ENCODE assay signal across 30 mouse cellular contexts in the genomic region with DNA sequence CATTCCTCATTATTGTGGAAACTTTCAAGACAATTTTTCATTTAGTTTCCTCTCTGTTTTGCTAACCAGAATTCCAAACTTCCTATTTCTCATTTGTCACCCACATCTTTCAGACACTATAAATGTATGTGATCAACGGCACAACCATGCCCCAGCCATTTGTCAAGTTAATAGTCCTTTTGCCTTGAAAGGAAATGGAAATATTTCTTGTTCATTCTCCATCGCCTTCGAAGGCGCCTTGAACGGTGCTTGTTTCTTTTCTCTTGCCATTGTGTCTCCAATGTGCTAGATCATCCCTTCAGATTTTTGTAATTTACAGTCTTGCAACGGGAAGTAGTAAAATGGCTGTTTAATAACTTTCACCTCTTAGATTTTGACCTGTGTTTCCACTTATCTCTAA. TPM values are rescaled to one million over a fixed set of nuclear protein-coding genes. Genes with fewer than 3 reads are reported as not detected.
DNase-seq lines count a peak whose midpoint lies in the region; ATAC-seq and TF ChIP-seq lines count a peak whose summit lies in the region.
"Had no signal": no experiment of that assay in that cellular context is flagged by ENCODE, and none has a peak within 500 bp of the region (broad histone marks: within the 10 kb centered on the region; RNA-seq: fewer than 3 reads in every experiment).

No protein-coding gene starts in this region.

- TF ChIP-seq CTCF in kidney, adult 2 months (conservative IDR thresholded peaks at IDR 0.05; ENCODE audit: insufficient read depth, insufficient read length, low read depth, low read length): no peak

- H3K27me3 ChIP-seq in kidney, embryonic 14.5 days (ENCODE audit: control insufficient read depth, insufficient read depth, low read length): no peaks in the 10 kb centered on the region
- H3K27me3 ChIP-seq in kidney, adult 2 months (replicated peaks; ENCODE audit: control insufficient read depth, insufficient read depth, low read length): no peaks in the 10 kb centered on the region
- no peaks in the 10 kb centered on the region for H3K27me3 ChIP-seq in kidney, embryonic 16.5 days (ENCODE audit: insufficient read depth, low read length)
- H3K27me3 ChIP-seq: CH12.LX; embryonic facial prominence, embryonic 13.5 days; embryonic facial prominence, embryonic 15.5 days; forebrain, embryonic 12.5 days; Patski had no signal

- peak; percentile 82; the same call in 1 of the 2 replicates for ATAC-seq in kidney, embryonic 14.5 days (ENCODE audit: low FRiP score, low TSS enrichment)
- peak; percentile 63; the same call in 1 of the 2 replicates for ATAC-seq in kidney, embryonic 16.5 days (ENCODE audit: low FRiP score, low TSS enrichment)
- ATAC-seq: activated CD4-positive, CD25-positive, alpha-beta regulatory T cell, adult 4 months; CD4-positive, CD25-positive, alpha-beta regulatory T cell, adult 4 months; forebrain, embryonic 14.5 days; Patski had no signal

- no peak overlapping the region for H3K4me3 ChIP-seq in kidney, embryonic 14.5 days (ENCODE audit: low read length)
- H3K4me3 ChIP-seq in kidney, adult 2 months (ENCODE audit: insufficient read depth, low read depth, low read length): no peak overlapping the region
- no peak overlapping the region for H3K4me3 ChIP-seq in kidney, embryonic 16.5 days (ENCODE audit: low read length)
- H3K4me3 ChIP-seq: embryonic facial prominence, embryonic 13.5 days; embryonic facial prominence, embryonic 15.5 days; erythroblast, embryonic 14.5 days; forebrain, embryonic 10.5 days; forebrain, embryonic 12.5 days had no signal

- no peak overlapping the region for H3K27ac ChIP-seq in kidney, embryonic 14.5 days (ENCODE audit: low read depth, low read length)
- H3K27ac ChIP-seq in kidney, adult 2 months (ENCODE audit: insufficient read depth, low read depth, low read length): no peak overlapping the region
- no peak overlapping the region for H3K27ac ChIP-seq in kidney, embryonic 16.5 days (ENCODE audit: low read length)
- H3K27ac ChIP-seq: embryonic facial prominence, embryonic 13.5 days; embryonic facial prominence, embryonic 15.5 days; forebrain, embryonic 10.5 days; forebrain, embryonic 12.5 days had no signal

- H3K4me2 ChIP-seq in kidney, embryonic 14.5 days (replicated peaks; ENCODE audit: low read depth, low read length): no peak overlapping the region
- no peak overlapping the region for H3K4me2 ChIP-seq in kidney, embryonic 16.5 days (replicated peaks; ENCODE audit: low read depth, low read length)
- H3K4me2 ChIP-seq: embryonic facial prominence, embryonic 13.5 days; embryonic facial prominence, embryonic 15.5 days; forebrain, embryonic 12.5 days had no signal

- no peak for DNase-seq in kidney, adult 2 months
- no peak for DNase-seq in kidney, adult 9 months
- peak; percentile 14 for DNase-seq in kidney, postnatal 10 days
- DNase-seq in kidney, adult 18-20 months: no peak
- peak; percentile 6 to 28 for DNase-seq in kidney, postnatal 4 days
- DNase-seq in kidney, postnatal 25 days: no peak
- DNase-seq: adrenal gland, adult 8-10 months; adrenal gland, postnatal 14 days; adrenal gland, postnatal 36 days; B cell, adult 2 months; cerebellum, adult 18-20 months; cerebellum, adult 8-10 months; cerebellum, adult 9-11 months; cerebellum, postnatal 14 days; cerebellum, postnatal 36 days; embryo, embryonic 11 days had no signal

- 32% methylated on average over 6 of the region's 6 CpGs for WGBS in kidney, embryonic 14.5 days
- 26% methylated on average over 6 of the region's 6 CpGs for WGBS in kidney, adult 2 months
- 29% methylated on average over 6 of the region's 6 CpGs for WGBS in kidney, embryonic 16.5 days

- TF ChIP-seq POLR2A in kidney, adult 2 months (IDR thresholded peaks at IDR 0.05; ENCODE audit: low read depth, low read length): no peak

- H3K9ac ChIP-seq in kidney, embryonic 14.5 days (ENCODE audit: low read depth, low read length): no peak overlapping the region
- H3K9ac ChIP-seq in kidney, embryonic 16.5 days (replicated peaks; ENCODE audit: low read length): no peak overlapping the region
- H3K9ac ChIP-seq: embryonic facial prominence, embryonic 13.5 days; embryonic facial prominence, embryonic 15.5 days; forebrain, embryonic 12.5 days had no signal

- no peaks in the 10 kb centered on the region for H3K36me3 ChIP-seq in kidney, embryonic 14.5 days (ENCODE audit: control insufficient read depth, insufficient read depth, low read length)
- H3K36me3 ChIP-seq in kidney, adult 2 months (ENCODE audit: control insufficient read depth, insufficient read depth, low read length): no peaks in the 10 kb centered on the region
- no peaks in the 10 kb centered on the region for H3K36me3 ChIP-seq in kidney, embryonic 16.5 days (ENCODE audit: insufficient read depth, low read length)
- H3K36me3 ChIP-seq: embryonic facial prominence, embryonic 13.5 days; embryonic facial prominence, embryonic 15.5 days; forebrain, embryonic 10.5 days; forebrain, embryonic 12.5 days; G1E had no signal

- no peaks in the 10 kb centered on the region for H3K4me1 ChIP-seq in kidney, embryonic 14.5 days (ENCODE audit: control insufficient read depth, insufficient read depth, low read length)
- no peaks in the 10 kb centered on the region for H3K4me1 ChIP-seq in kidney, adult 2 months (ENCODE audit: control insufficient read depth, insufficient read depth, low read length)
- H3K4me1 ChIP-seq in kidney, embryonic 16.5 days (ENCODE audit: insufficient read depth, low read length): no peaks in the 10 kb centered on the region
- H3K4me1 ChIP-seq: embryonic facial prominence, embryonic 13.5 days; embryonic facial prominence, embryonic 15.5 days; forebrain, embryonic 10.5 days; forebrain, embryonic 12.5 days had no signal

- H3K9me3 ChIP-seq in kidney, embryonic 14.5 days (ENCODE audit: control insufficient read depth, low read length): no peaks in the 10 kb centered on the region
- H3K9me3 ChIP-seq in kidney, embryonic 16.5 days (ENCODE audit: low read length): no peaks in the 10 kb centered on the region
- H3K9me3 ChIP-seq: embryonic facial prominence, embryonic 13.5 days; embryonic facial prominence, embryonic 15.5 days; forebrain, embryonic 10.5 days; forebrain, embryonic 12.5 days; G1E had no signal

RNA-seq across cellular contexts. Expression of a gene that starts 48.8 kb away (rescaled TPM):
- polyA plus RNA-seq in kidney, embryonic 14.5 days (2014; fragmentation: Nextera tagmentation; extraction: Ambion mirVana): not detected in 2 replicates
- polyA plus RNA-seq in kidney, adult 2 months (2012; rRNA removed): not detected in 2 replicates
- polyA plus RNA-seq in kidney, embryonic 16.5 days (2015; fragmentation: Nextera tagmentation; extraction: Ambion mirVana): not detected in 2 replicates
- polyA plus RNA-seq: activated CD4-positive, CD25-positive, alpha-beta regulatory T cell, adult 4 months; CD4-positive, CD25-positive, alpha-beta regulatory T cell, adult 4 months; embryonic facial prominence, embryonic 11.5 days; embryonic facial prominence, embryonic 13.5 days; embryonic facial prominence, embryonic 15.5 days; erythroblast, embryonic 14.5 days; forebrain, embryonic 10.5 days; forebrain, embryonic 12.5 days; forebrain, embryonic 14.5 days; G1E; Patski had no signal

Comparison
In these comparisons a context has a peak if more than half of its experiments do, and no peak if none do; other contexts are left out.
1. DNase-seq: peak in kidney, postnatal 10 days (single experiment) and kidney, postnatal 4 days (2 of 2); none in kidney, adult 2 months (single experiment), kidney, adult 9 months (single experiment), kidney, adult 18-20 months (single experiment) and kidney, postnatal 25 days (0 of 2).